Mouse (Mus musculus): ENCODE measurements around the gene Rreb1. TPM values are rescaled to one million over a fixed set of nuclear protein-coding genes. Genes with fewer than 3 reads are reported as not detected.

Gene Rreb1
- total and polyA plus RNA-seq, 3 experiments, result 8.1 to 34.0 TPM; not detected in 1

DNA sequence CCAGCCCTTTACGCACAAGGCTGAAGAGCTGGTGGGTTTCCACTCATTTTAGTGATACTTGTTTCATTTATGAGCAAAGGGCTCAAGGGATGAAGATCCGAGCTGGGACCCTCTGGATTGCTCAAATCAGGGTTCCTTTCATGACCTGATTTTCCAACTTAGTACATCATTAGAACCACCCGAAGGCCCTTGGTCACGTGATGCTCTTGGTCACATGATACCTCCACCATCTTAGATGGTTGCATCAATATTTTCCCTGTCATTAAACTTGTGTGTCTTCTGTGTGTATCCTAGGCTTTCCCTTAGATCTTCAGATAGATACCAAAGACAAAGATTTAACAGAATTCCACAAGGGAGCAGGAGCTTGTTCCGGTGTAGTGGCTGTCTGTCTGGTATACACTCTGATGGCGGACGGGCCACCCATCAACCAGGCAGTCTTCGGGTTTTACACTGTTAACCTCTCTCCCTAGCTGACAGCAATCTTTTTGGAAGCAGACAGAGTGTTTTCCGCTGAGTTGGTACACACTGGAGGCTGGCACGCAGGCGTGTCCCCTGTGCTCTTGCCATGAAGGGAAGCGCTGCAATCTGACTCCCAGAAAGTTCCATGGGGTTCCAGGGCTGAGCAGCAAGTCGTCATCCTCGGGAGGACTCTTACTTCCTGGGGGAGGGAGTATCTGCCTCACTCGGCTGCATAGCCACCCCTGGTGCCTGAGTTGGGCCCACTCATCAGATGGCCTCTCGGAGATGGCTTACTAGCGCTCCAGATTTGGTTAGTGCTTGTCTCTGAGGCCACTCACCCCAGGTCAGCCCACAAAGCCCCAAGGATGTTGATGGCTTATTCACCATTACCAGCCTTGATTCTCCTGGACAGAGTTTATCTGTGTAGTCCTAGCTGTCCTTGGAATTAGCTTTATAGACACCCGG is 60.3 kb downstream of the Rreb1 start:
- H3K27ac ChIP-seq (ENCODE audit: control insufficient read depth, low read depth, low read length), result no peak overlapping the region
- peaks cover 0 to 3% of the 10 kb centered on the region in 2 experiments; a peak in 1 of 4 replicates for H3K4me1 ChIP-seq (ENCODE audit: control insufficient read depth in 1 of 2, insufficient read depth in 2 of 2, low read length in 2 of 2)

DNA sequence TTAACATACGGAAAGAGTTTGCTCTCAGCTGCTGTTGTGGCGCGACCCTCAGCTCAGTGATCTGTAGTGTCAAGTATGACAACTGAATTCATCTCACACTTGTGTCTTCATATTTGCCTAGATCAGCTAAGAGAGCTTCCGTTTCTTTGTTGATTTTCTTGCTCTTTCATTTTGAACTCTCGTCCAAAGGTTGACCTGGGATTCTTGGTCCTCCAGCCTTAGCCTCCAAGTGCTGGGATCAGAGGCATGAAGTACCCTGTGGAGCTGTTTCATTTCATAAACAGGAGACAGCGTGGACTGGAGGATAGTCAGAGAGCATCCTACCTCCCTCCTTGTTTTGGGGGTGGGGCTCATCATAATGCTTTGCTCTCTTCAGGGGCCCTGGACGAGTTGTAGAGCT is 65.0 kb downstream of the Rreb1 start:
- H3K36me3 ChIP-seq (ENCODE audit: control insufficient read depth in 1 of 2, insufficient read depth in 2 of 2, low read length in 2 of 2), result peaks cover 3 to 18% of the 10 kb centered on the region in 2 experiments; a peak in 3 of 4 replicates
- H3K4me1 ChIP-seq (ENCODE audit: control insufficient read depth in 1 of 2, insufficient read depth in 2 of 2, low read length in 2 of 2), result peaks cover 7 to 18% of the 10 kb centered on the region in 2 experiments
- peaks cover 55% of the 10 kb centered on the region for H3K79me2 ChIP-seq (ENCODE audit: control insufficient read depth, insufficient read depth, low read length, poor library complexity)
- no peak overlapping the region for H3K27ac ChIP-seq (ENCODE audit: control insufficient read depth, low read depth, low read length)
- no peak for TF ChIP-seq ELF1 (IDR thresholded peaks at IDR 0.05; ENCODE audit: low read depth, low read length)
- H3K9ac ChIP-seq (ENCODE audit: control insufficient read depth, low read depth, low read length, poor library complexity, severe bottlenecking), result no peak overlapping the region; the same call in 1 of the 2 replicates
- H3K4me3 ChIP-seq (ENCODE audit: control insufficient read depth in 1 of 2, insufficient read depth in 1 of 2, low read depth in 2 of 2, low read length in 2 of 2), result no peak overlapping the region
- H3K9me3 ChIP-seq (replicated peaks; ENCODE audit: insufficient read depth, low read length), result no peaks in the 10 kb centered on the region
- H3K27me3 ChIP-seq (ENCODE audit: control insufficient read depth in 1 of 2, insufficient read depth in 2 of 2, low read length in 2 of 2), result no peaks in the 10 kb centered on the region
- DNase-seq (ENCODE audit: low read depth, low spot score), result no peak

More for the DNA sequence above, 60.3 kb downstream of the Rreb1 start:
- Histone ChIP-seq H3K4me3 (ENCODE audit: control insufficient read depth in 1 of 2, insufficient read depth in 1 of 2, low read depth in 2 of 2, low read length in 2 of 2) (no peak overlapping the region), H3K79me2 (ENCODE audit: control insufficient read depth, insufficient read depth, low read length, poor library complexity) (peaks cover 39% of the 10 kb centered on the region), H3K36me3 (ENCODE audit: control insufficient read depth in 1 of 2, insufficient read depth in 2 of 2, low read length in 2 of 2) (peaks cover 0 to 3% of the 10 kb centered on the region in 2 experiments; a peak in 3 of 4 replicates), H3K27me3 (ENCODE audit: control insufficient read depth in 1 of 2, insufficient read depth in 2 of 2, low read length in 2 of 2) (no peaks in the 10 kb centered on the region), H3K9ac (ENCODE audit: control insufficient read depth, low read depth, low read length, poor library complexity, severe bottlenecking) (no peak overlapping the region), H3K9me3 (replicated peaks; ENCODE audit: insufficient read depth, low read length) (no peaks in the 10 kb centered on the region)
- DNase-seq (ENCODE audit: low read depth, low spot score), result no peak
- TF ChIP-seq USF2 (IDR thresholded peaks at IDR 0.05; ENCODE audit: borderline replicate concordance in 1 of 2, insufficient read depth in 1 of 2, low read depth in 1 of 2, low read length in 2 of 2), result 0 out of 4 replicates have a peak, but pooled peaks of 1 of the 2 experiments have one; percentile 26
- TF ChIP-seq USF1 (IDR thresholded peaks at IDR 0.05; ENCODE audit: low read depth, low read length), result peak; percentile 62
- no peak for TF ChIP-seq MYC (IDR thresholded peaks at IDR 0.05; ENCODE audit: low read depth, low read length)

DNA sequence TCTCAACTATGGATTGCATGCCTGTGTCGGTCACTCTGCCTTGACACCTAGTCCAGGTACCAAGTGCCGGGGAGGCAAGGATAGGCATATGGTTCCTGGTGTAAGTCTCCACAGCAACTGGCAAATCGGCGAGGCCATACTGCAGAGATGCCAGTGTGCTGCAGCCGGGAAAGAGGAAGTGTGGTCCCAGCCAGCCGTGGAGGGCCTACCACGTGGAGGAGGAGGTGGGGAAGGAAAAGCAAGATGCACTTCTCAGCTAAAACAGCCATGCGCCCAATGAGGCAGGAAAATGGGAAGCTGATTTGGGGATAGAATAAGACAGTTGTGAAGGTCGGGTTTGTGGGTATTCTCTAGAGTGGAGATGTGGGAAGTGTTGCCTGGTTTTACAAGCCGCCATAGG is 65.6 kb downstream of the Rreb1 start:
- Histone ChIP-seq H3K27me3 (ENCODE audit: control insufficient read depth in 1 of 2, insufficient read depth in 2 of 2, low read length in 2 of 2) (no peaks in the 10 kb centered on the region), H3K9me3 (replicated peaks; ENCODE audit: insufficient read depth, low read length) (no peaks in the 10 kb centered on the region), H3K27ac (ENCODE audit: control insufficient read depth, low read depth, low read length) (peak overlapping the region; percentile 62), H3K4me1 (ENCODE audit: control insufficient read depth in 1 of 2, insufficient read depth in 2 of 2, low read length in 2 of 2) (peaks cover 7 to 18% of the 10 kb centered on the region in 2 experiments), H3K36me3 (ENCODE audit: control insufficient read depth in 1 of 2, insufficient read depth in 2 of 2, low read length in 2 of 2) (peaks cover 3 to 18% of the 10 kb centered on the region in 2 experiments; a peak in 3 of 4 replicates), H3K4me3 (ENCODE audit: control insufficient read depth in 1 of 2, insufficient read depth in 1 of 2, low read depth in 2 of 2, low read length in 2 of 2) (0 out of 4 replicates have a peak overlapping the region, but pooled peaks of 1 of the 2 experiments have one; percentile 8), H3K9ac (ENCODE audit: control insufficient read depth, low read depth, low read length, poor library complexity, severe bottlenecking) (peak overlapping the region; percentile 42), H3K79me2 (ENCODE audit: control insufficient read depth, insufficient read depth, low read length, poor library complexity) (peaks cover 49% of the 10 kb centered on the region)
- DNase-seq (ENCODE audit: low read depth, low spot score), result peak; percentile 92
- peak; percentile 99 for TF ChIP-seq MXI1 (IDR thresholded peaks at IDR 0.05; ENCODE audit: low read depth, low read length)
- TF ChIP-seq MYC (IDR thresholded peaks at IDR 0.05; ENCODE audit: low read depth, low read length), result peak; percentile 100
- no peak for TF ChIP-seq TAL1 (IDR thresholded peaks at IDR 0.05; ENCODE audit: low read length)
- no peak for TF ChIP-seq E2F4 (IDR thresholded peaks at IDR 0.05; ENCODE audit: borderline replicate concordance, low read depth, low read length)
- no peak for TF ChIP-seq TCF12 (IDR thresholded peaks at IDR 0.05; ENCODE audit: low read depth, low read length)
- no peak for TF ChIP-seq CHD1 (IDR thresholded peaks at IDR 0.05; ENCODE audit: low read depth, low read length)
- no peak for TF ChIP-seq USF2 (IDR thresholded peaks at IDR 0.05; ENCODE audit: borderline replicate concordance in 1 of 2, insufficient read depth in 1 of 2, low read depth in 1 of 2, low read length in 2 of 2)
- peak; percentile 85 for TF ChIP-seq USF1 (IDR thresholded peaks at IDR 0.05; ENCODE audit: low read depth, low read length)
- no peak for TF ChIP-seq JUND (IDR thresholded peaks at IDR 0.05; ENCODE audit: low read depth, low read length)
- TF ChIP-seq POLR2A (IDR thresholded peaks at IDR 0.05; ENCODE audit: control insufficient read depth in 1 of 2, insufficient read depth in 1 of 2, low read depth in 1 of 2, low read length in 2 of 2, poor library complexity in 1 of 2), result peak in 1 of 2 experiments; percentile 40; a peak in 1 of 4 replicates
- no peak for TF ChIP-seq MAZ (IDR thresholded peaks at IDR 0.05; ENCODE audit: low read depth, low read length)
- TF ChIP-seq SIN3A (IDR thresholded peaks at IDR 0.05; ENCODE audit: low read length), result peak; percentile 90
- TF ChIP-seq BHLHE40 (IDR thresholded peaks at IDR 0.05; ENCODE audit: borderline replicate concordance, low read depth, low read length), result no peak
- TF ChIP-seq GABPA (IDR thresholded peaks at IDR 0.05; ENCODE audit: low read depth, low read length), result no peak
- no peak for TF ChIP-seq POLR2AphosphoS2 (IDR thresholded peaks at IDR 0.05; ENCODE audit: low read length)
- no peak for TF ChIP-seq GATA1 (IDR thresholded peaks at IDR 0.05; ENCODE audit: low read depth, low read length)
- TF ChIP-seq UBTF (IDR thresholded peaks at IDR 0.05; ENCODE audit: borderline replicate concordance, insufficient read depth, low read depth, low read length), result no peak
- no peak for TF ChIP-seq SMC3 (IDR thresholded peaks at IDR 0.05; ENCODE audit: low read depth, low read length)
- TF ChIP-seq MAFK (IDR thresholded peaks at IDR 0.05; ENCODE audit: borderline replicate concordance, low read depth, low read length), result no peak
- no peak for TF ChIP-seq CHD2 (IDR thresholded peaks at IDR 0.05; ENCODE audit: low read length)
- no peak for TF ChIP-seq MYB (IDR thresholded peaks at IDR 0.05; ENCODE audit: low read depth, low read length)
- TF ChIP-seq NELFE (IDR thresholded peaks at IDR 0.05; ENCODE audit: low read depth, low read length), result no peak; the same call in 1 of the 2 replicates
